Mouse (Mus musculus) granulocyte monocyte progenitor cell, adult 5-6 weeks (primary cell): ENCODE measurements around the gene Bcl2l1. TPM values are rescaled to one million over a fixed set of nuclear protein-coding genes. Genes with fewer than 3 reads are reported as not detected.

Experiments used
- ATAC-seq: replicated peaks from 2 replicates; pipeline ENCODE4 v1.8.0; 2016; ENCODE audit warnings: mild to moderate bottlenecking, moderate TSS enrichment, inconsistent platforms; ENCODE audit not compliant: poor library complexity, severe bottlenecking
- total RNA-seq, 2 experiments: library from RNA; stranded (forward) in 1 of 2; stranded (reverse) in 1 of 2; fragments of 200-712, 200-1000 nt in 1 of 2; fragments of >200 nt in 1 of 2; fragmentation: Nextera tagmentation in 1 of 2; gene quantifications; 2 replicates each; pipeline ENCODE4 v1.2.3; 2014 to 2017

Gene Bcl2l1
- total RNA-seq, 2 experiments from 2014 or later = 10.3 to 27.8 TPM

GRCm38 (mm10) chr2:152805111-152805490 is 26.4 kb downstream of the Bcl2l1 start:
- no peak for ATAC-seq

GRCm38 (mm10) chr2:152804408-152805110 is 27.0 kb downstream of the Bcl2l1 start:
- ATAC-seq = 0 out of 2 replicates have a peak, but pooled peaks have one; percentile 29

- no peak for ATAC-seq
Observed at GRCm38 (mm10) chr2:152803081-152803480, 28.4 kb downstream of the Bcl2l1 start.

GRCm38 (mm10) chr2:152802303-152802702 is 29.2 kb downstream of the Bcl2l1 start:
- no peak for ATAC-seq

DNA sequence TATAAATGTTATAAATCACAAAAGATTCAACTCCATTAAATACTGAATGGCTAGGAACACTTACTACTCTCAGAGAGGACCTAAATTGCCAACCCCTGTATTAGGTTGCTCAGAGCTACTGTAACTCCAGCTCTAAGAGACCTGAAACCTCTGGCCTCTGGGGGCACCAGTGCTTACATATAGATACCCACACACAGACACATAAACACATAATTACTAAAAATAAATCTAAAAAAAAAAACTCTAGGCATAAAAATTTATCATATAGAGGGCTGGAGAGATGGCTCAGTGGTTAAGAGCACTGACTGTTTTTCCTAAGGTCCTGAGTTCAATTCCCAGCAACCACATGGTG is 30.8 kb downstream of the Bcl2l1 start:
- ATAC-seq = no peak

DNA sequence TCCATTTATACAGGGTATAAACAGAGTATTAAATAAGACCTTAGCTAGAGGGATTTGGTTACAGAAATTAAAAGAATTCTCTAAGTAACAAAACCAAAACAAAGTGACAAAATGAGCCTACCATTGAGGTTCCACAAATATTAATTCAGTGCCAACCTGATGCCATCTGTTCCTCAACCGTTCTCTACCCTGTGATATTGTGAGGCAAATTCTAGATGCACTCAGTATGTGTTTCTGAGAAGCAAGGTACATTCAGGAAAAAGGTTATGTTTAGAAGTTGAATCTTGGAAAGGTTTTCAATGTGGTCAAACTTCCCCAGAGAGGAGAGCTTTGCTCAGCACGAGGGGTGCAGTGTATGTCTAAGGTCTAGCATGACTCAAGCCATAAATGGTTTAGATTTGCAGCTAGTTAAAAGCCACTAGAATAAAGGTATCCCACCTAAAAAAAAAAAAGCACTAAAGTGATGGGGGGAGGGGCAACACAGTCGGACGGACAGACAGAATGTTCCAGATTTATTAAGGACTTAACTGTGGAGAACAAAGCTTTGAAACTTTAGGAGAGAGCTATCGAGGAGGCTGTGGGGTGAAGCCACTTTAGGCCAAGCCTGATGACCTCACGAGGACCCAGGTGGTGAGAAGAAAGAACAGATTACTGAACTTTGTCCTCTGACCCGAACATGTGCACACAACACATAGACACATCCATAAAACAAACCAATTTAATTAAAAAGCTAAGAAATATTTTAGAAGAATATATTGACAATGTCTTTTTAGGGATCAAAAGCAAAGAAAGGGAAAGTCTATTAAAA is 31.4 kb downstream of the Bcl2l1 start:
- no peak for ATAC-seq

DNA sequence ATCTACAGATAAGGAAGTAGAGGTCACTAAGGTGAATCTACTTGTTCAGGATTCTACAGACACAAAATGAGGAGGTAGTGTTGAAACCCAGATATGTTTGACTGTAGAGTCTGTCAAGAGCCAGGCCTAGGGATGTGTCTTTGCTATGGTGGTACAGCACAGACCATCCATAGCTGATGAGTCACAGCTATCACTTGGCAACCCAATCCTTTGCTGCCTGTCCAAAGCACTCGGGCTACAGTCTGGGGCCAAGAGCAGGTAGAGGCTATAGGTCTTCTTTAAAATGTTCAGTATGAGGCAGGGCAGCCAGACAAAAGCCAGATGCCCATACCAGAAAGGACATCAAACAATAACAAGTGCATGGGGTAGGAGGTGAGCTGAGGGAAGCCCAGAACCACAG is 33.9 kb downstream of the Bcl2l1 start:
- no peak for ATAC-seq

GRCm38 (mm10) chr2:152794281-152794827 is 37.2 kb downstream of the Bcl2l1 start:
- no peak for ATAC-seq

GRCm38 (mm10) chr2:152793381-152793780 is 38.1 kb downstream of the Bcl2l1 start:
- no peak for ATAC-seq

DNA sequence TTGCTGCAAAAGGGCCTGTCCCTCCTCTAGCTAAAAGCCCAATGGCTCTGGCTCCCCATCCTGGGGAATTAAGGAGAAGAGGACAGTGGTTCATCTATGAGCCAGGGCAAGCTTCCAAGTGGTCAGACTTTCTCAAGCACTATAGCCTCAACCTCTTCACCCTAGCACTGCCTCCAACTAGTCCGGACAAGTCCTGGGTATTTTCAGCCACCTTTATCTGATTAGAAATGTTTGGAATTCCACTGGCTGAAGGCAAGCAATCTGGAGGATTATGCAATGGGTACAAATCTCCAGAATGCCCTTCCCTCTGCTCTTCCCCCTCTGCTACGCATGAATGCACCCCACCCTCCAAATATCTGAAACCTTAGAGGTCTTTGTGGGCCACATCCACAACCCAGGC is 39.1 kb downstream of the Bcl2l1 start:
- no peak for ATAC-seq

DNA sequence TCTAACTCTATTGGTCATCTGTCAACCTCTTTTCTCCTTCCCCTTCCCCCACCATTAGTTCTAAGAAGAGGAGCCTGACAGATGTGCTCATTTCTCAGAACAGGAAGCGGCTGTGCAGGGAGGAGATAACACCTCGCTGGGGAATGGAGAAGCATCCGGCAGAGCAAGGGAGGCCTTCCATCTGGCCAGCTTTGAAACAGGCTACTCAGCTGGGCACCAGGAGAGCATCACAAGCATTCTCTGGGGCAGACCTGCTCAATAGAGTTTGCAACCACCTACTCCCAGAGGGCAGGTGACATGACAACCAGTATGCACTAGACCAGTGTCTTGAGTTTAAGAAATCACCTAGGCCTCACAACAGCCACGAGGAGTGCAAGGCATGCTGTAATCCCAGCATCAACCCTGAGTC is 41.9 kb downstream of the Bcl2l1 start:
- peak; percentile 58 for ATAC-seq

DNA sequence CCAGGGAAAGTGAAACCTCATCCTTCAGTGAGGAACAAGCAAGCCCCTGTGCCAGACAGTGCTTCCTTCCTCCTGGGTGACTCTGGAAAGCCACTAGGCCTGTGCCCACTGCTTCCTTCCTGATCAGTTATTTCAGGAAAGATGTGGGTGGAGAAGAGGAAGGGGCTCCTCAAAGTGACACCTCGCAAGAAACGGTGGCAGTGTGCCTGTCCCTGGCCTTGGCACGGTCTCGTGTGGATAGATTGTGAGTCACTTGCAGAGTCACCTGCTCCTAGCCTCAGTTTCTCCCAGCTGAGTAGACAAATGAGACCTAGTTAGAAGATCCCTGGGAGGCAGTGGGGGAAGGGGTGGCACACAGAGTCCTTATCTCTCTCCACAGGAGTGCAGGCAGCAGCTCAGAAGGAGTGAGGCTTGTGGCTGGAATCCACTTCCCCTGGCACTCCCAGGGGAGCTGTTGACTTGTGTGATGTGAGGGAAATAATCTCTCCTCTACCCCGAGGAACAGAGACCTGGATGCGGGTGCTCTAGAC is 42.6 kb downstream of the Bcl2l1 start:
- peak; percentile 81 for ATAC-seq

GRCm38 (mm10) chr2:152787543-152787942 is 44.0 kb downstream of the Bcl2l1 start:
- ATAC-seq = no peak

DNA sequence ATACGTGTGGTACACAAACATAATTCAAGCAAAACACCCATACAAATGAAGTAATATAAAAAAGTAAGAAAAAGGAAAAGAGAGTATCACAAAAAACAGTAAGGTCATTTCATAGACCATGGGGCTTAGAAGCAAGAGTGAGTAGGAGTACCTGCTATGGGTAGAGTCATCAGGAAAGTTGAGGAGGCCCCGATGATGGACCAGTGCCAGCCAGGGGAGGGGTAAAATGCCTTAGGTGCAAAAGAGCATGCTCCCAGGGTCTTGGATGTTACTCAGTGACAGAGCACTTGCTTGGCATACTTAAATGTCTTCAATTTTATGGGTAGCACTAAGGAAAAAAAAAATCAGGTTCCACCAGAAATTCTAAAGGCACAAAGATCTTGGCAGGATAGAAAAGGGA is 44.4 kb downstream of the Bcl2l1 start:
- ATAC-seq = no peak

- no peak for ATAC-seq
Observed at GRCm38 (mm10) chr2:152785446-152786350, 45.8 kb downstream of the Bcl2l1 start.

- no peak for ATAC-seq
Observed at GRCm38 (mm10) chr2:152784640-152785039, 46.9 kb downstream of the Bcl2l1 start.

DNA sequence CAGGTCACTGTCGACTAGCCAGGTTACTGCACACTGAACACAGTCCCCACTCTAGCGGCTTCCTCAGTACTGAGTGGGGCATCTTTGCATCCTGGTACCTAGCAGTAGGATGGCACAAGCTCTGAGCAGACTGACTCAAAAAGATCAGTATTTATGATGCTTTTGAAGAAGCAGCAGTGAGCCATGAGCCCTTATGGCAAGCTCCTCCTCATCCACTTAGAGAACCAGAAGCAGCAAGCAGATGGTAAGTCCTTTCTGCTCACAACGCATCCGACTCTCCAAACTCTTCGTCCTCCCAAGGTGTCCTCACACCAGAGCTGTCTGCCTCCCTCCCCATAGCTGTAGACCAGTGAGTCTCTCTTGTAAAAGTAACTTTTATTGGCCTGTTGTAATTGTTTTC is 48.3 kb downstream of the Bcl2l1 start:
- ATAC-seq = no peak

DNA sequence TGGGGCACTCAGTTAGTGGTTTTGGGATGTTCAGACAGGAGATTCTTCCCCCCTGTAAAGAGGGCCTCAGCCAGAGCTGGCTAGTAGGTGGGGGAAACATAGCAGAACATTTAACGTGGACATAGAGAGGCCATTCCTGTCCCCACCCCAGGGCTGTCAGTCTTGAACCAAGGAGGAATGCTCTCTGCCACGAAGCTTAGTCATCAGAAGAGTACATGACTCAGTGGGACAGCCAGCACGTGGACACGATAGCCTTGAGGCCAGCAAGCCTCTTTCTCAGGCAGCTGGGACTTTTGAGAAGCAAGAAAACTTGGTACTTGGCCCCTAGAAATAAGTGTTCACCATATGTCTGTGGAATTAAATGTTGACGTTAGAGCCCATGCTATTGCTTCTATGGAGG is 48.9 kb downstream of the Bcl2l1 start:
- no peak for ATAC-seq

DNA sequence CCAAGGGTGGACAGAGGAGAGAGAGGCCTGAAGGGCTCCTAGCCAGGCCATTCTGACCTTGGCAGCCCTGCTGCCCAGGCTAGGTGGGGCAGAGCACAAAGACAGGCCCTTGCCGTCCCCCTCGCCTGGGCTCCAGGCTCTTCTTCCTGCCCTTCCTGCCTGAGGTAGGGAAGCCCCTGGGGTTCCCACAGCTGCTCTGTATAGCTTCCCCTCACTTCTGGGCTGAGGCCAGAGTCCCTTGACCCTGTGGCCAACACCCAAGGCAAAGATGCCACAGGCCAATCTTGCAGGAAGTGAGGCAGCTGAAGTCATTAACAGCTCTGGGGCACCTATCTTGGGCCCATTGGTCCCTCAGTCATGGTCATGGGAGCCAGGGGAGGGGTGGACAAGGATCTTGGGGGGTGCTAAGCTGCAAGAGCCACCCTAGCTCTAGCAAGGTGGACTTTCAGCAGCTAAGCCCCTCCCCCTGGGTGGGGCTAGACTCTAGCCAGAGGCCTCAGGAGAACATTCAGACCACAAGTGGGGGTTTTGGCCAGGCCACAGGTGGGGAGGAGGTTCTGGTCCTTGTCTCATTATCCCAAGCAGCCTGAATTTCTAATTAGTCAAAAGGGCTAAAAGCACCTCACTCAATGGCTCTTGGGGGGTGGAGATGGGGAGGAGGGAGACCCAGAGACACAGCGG is 50.4 kb downstream of the Bcl2l1 start:
- peak; percentile 46 for ATAC-seq

DNA sequence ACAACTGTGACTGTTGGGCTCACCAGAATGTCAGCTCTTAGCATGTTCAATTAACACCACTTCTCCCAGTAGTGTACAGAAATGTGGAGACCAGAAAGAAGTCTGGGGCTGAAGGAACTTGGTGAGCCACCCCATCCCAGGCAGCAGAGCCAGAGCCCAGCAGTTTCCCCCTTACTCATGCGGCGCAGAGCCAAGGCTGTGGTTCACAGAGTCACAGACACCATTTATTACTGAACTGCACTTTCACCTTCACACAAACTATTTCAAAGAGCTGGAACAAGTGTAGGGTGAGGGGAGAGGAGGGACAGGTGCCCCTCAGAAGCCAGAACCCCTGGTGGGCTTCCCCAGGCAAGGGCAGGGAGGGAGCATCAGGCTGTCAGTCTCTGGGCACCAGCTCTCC is 51.1 kb downstream of the Bcl2l1 start:
- peak; percentile 15; the same call in 1 of the 2 replicates for ATAC-seq
